Mouse (Mus musculus) heart, postnatal 0 days (tissue): ENCODE data around the gene Nos1ap. TPM values are rescaled to one million over a fixed set of nuclear protein-coding genes. Genes with fewer than 3 reads are reported as not detected.

Experiments
- ATAC-seq: fragments of 200-750 bp; cut with Nextera tagmentation; 2 replicates; pipeline ENCODE4 v1.8.0; 2017; ENCODE audit warnings: low read depth, moderate number of reproducible peaks, moderate library complexity; ENCODE audit not compliant: insufficient read depth
- DNase-seq: peaks from one replicate; pipeline ENCODE4 v3.0.0-alpha.2; 2016; ENCODE audit warnings: low spot score
- H3K27ac ChIP-seq: fragments of 300-500 bp; sonication (generic); 2 replicates; pipeline ENCODE4 v1.5.1; 2014; ENCODE audit warnings: low read depth, mild to moderate bottlenecking
- H3K27me3 ChIP-seq: fragments of 300-500 bp; sonication (generic); 2 replicates; pipeline ENCODE4 v1.6.1; 2014; ENCODE audit warnings: low read length, mixed read lengths; ENCODE audit not compliant: control insufficient read depth, insufficient read depth
- H3K36me3 ChIP-seq: fragments of 300-500 bp; sonication (generic); replicated peaks from 2 replicates; pipeline ENCODE4 v1.6.1; 2014; ENCODE audit warnings: low read length, mixed read lengths; ENCODE audit not compliant: control insufficient read depth, insufficient read depth
- H3K4me1 ChIP-seq: fragments of 300-500 bp; sonication (generic); 2 replicates; pipeline ENCODE4 v1.6.1; 2014; ENCODE audit warnings: antibody characterized with exemption; ENCODE audit not compliant: control insufficient read depth, insufficient read depth
- H3K4me2 ChIP-seq: fragments of 300-500 bp; sonication (generic); 2 replicates; pipeline ENCODE4 v1.6.1; 2014; ENCODE audit warnings: low read depth, mild to moderate bottlenecking, low read length, moderate library complexity
- H3K4me3 ChIP-seq: fragments of 300-500 bp; sonication (generic); 2 replicates; pipeline ENCODE4 v1.5.1; 2014; ENCODE audit warnings: low read depth, low read length
- H3K9ac ChIP-seq: fragments of 300-500 bp; sonication (generic); replicated peaks from 2 replicates; pipeline ENCODE4 v1.6.1; 2014; ENCODE audit warnings: low read depth, low read length, mixed read lengths
- H3K9me3 ChIP-seq: fragments of 300-500 bp; sonication (generic); replicated peaks from 2 replicates; pipeline ENCODE4 v1.6.1; 2016; ENCODE audit warnings: low read length; ENCODE audit not compliant: control insufficient read depth
- CTCF ChIP-seq: IDR thresholded peaks from 2 replicates; pipeline ENCODE4 v1.5.1; 2016; ENCODE audit warnings: antibody characterized with exemption, control low read depth, low read depth
- EP300 ChIP-seq: IDR thresholded peaks from 2 replicates; pipeline ENCODE4 v1.6.1; 2016; ENCODE audit warnings: antibody characterized with exemption, low read depth
- WGBS: fragments of 180-500 bp; shearing (Covaris S2); extraction: QIAGEN DNeasy Blood & Tissue Kit; methylation state at CpG from one replicate; pipeline ENCODE4 v1.1.7; 2014; 5-methylcytosine and 5-hydroxymethylcytosine counted together
- polyA plus RNA-seq: library from polyadenylated mRNA; unstranded; fragments of >200 nt; fragmentation: Nextera tagmentation; extraction: Ambion mirVana; gene quantifications from 2 replicates; pipeline ENCODE4 v1.2.1, GENCODE M21; 2015
- total RNA-seq: library from RNA; depleted of rRNA; stranded (reverse); fragments of >200 nt; gene quantifications from 2 replicates; pipeline ENCODE4 v1.2.3, GENCODE M21; 2014; ENCODE audit warnings: low replicate concordance

The Nos1ap gene
- total and polyA plus RNA-seq, 2 experiments from 2014 or later, result 0.99 to 10.3 TPM

GRCm38 (mm10) chr1:170366981-170367700 is 222.5 kb downstream of the Nos1ap start:
- Histone ChIP-seq H3K36me3 (no peaks in the 10 kb centered on the region), H3K4me3 (no peak overlapping the region), H3K4me1 (peaks cover 14% of the 10 kb centered on the region), H3K9me3 (no peaks in the 10 kb centered on the region), H3K9ac (no peak overlapping the region), H3K27ac (no peak overlapping the region), H3K27me3 (no peaks in the 10 kb centered on the region), H3K4me2 (no peak overlapping the region)
- TF ChIP-seq CTCF (no peak), EP300 (no peak)
- ATAC-seq, result no peak
- 71% methylated on average over 7 of the region's 7 CpGs for WGBS
- no peak for DNase-seq

- Histone ChIP-seq H3K36me3 (no peaks in the 10 kb centered on the region), H3K4me2 (no peak overlapping the region), H3K27me3 (no peaks in the 10 kb centered on the region), H3K9ac (no peak overlapping the region), H3K9me3 (no peaks in the 10 kb centered on the region), H3K27ac (no peak overlapping the region), H3K4me1 (peaks cover 3% of the 10 kb centered on the region; the same call in 1 of the 2 replicates), H3K4me3 (no peak overlapping the region)
- ATAC-seq, result no peak
- WGBS, result 89% methylated on average over 3 of the region's 3 CpGs
- TF ChIP-seq EP300 (no peak), CTCF (no peak)
- no peak for DNase-seq
Measured at GRCm38 (mm10) chr1:170363746-170364145, 225.9 kb downstream of the Nos1ap start.

DNA sequence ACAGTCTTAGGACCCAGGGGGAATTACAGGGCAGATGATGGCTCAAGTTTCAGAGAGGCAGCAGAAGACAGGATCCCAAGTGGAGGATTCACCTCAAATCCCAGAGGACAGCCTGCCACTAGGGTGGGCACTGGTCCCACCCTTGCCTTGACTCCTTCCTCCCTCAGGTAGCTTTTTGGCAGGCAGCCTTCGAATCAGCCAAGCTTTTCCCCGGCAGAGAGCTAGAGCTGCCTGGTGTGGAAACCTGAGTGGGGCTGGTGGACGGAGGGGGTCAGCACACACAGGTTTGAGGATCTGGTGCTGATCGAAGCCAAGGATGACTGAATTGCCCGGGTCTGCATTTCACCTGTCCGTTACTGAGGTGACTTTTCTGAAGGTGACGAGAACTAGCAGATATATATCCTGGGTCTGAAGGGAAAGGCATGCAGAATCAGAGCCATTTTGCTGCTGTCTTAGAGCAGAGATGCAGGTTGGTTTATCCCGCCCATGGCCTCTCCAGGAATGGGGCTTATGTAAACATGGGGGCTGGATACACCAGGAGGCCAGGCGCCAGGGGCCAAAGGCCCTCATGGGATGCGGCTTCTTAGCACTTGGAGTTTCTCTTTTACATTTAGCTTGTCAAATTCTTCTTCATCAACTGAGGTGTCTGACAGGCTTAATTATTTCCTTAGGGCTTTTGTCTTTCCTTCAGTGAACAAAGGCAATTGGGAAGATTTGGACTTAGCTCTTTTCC is 229.3 kb downstream of the Nos1ap start:
- no peak for TF ChIP-seq EP300
- no peak for TF ChIP-seq CTCF
- no peaks in the 10 kb centered on the region for H3K27me3 ChIP-seq
- H3K27ac ChIP-seq, result no peak overlapping the region
- no peak overlapping the region for H3K4me3 ChIP-seq
- H3K36me3 ChIP-seq, result no peaks in the 10 kb centered on the region
- WGBS, result 69% methylated on average over 10 of the region's 10 CpGs
- no peak overlapping the region for H3K4me2 ChIP-seq
- ATAC-seq (no peak), DNase-seq (no peak)
- H3K9me3 ChIP-seq, result no peaks in the 10 kb centered on the region
- H3K4me1 ChIP-seq, result 0 out of 2 replicates have a peak, but pooled peaks cover 3% of the 10 kb centered on the region
- H3K9ac ChIP-seq, result no peak overlapping the region

GRCm38 (mm10) chr1:170353335-170353734 is 236.3 kb downstream of the Nos1ap start:
- Histone ChIP-seq H3K9me3 (no peaks in the 10 kb centered on the region), H3K9ac (no peak overlapping the region), H3K4me3 (no peak overlapping the region), H3K27ac (no peak overlapping the region), H3K27me3 (no peaks in the 10 kb centered on the region), H3K4me2 (no peak overlapping the region), H3K4me1 (no peaks in the 10 kb centered on the region), H3K36me3 (no peaks in the 10 kb centered on the region)
- WGBS, result 75% methylated on average over 3 of the region's 3 CpGs
- TF ChIP-seq EP300, result no peak
- TF ChIP-seq CTCF, result no peak
- no peak for ATAC-seq
- no peak for DNase-seq

DNA sequence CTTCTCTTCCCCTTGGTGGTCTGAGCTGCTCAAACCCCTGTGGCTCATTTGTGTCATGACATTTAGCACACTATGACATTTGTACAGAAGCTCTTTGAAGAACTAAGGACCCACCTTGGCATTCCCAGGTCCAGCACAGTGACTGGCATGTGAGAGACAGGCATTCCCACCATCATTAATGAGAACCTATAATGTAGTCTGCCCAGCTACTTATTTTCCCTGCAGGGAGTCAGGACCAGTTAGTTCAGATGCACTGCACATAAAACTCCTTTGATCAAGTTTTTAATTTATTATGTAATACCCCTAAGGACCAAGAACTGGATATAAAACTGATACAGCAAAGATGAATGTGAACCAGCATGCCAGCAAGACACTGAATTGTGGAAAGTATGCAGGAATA is 238.6 kb downstream of the Nos1ap start:
- no peak overlapping the region for H3K4me2 ChIP-seq
- no peaks in the 10 kb centered on the region for H3K4me1 ChIP-seq
- no peak for ATAC-seq
- DNase-seq, result no peak
- no peaks in the 10 kb centered on the region for H3K27me3 ChIP-seq
- no peak overlapping the region for H3K27ac ChIP-seq
- no peak overlapping the region for H3K4me3 ChIP-seq
- no peak overlapping the region for H3K9ac ChIP-seq
- no peaks in the 10 kb centered on the region for H3K9me3 ChIP-seq
- no peaks in the 10 kb centered on the region for H3K36me3 ChIP-seq
- no peak for TF ChIP-seq EP300
- TF ChIP-seq CTCF, result no peak
